Mouse (Mus musculus) neural tube, embryonic 11.5 days (tissue): ENCODE data around the gene Pdpk1. TPM values are rescaled to one million over a fixed set of nuclear protein-coding genes. Genes with fewer than 3 reads are reported as not detected.

Source experiments
- ATAC-seq: fragments of 200-750 bp; cut with Nextera tagmentation; 2 replicates; pipeline ENCODE4 v1.8.0; 2017; ENCODE audit warnings: moderate number of reproducible peaks, mild to moderate bottlenecking, moderate TSS enrichment, moderate library complexity; ENCODE audit not compliant: insufficient read depth, low FRiP score, low TSS enrichment
- DNase-seq: peaks from one replicate; pipeline ENCODE4 v3.0.0-alpha.2; 2015; ENCODE audit warnings: low spot score
- H3K27ac ChIP-seq: fragments of 300-500 bp; sonication (generic); 2 replicates; pipeline ENCODE4 v1.5.1; 2014; ENCODE audit warnings: low read depth, mild to moderate bottlenecking, low read length
- H3K27me3 ChIP-seq: fragments of 300-500 bp; sonication (generic); 2 replicates; pipeline ENCODE4 v1.6.1; 2014; ENCODE audit warnings: mild to moderate bottlenecking, low read length, mixed read lengths; ENCODE audit not compliant: control insufficient read depth, insufficient read depth
- H3K36me3 ChIP-seq: fragments of 300-500 bp; sonication (generic); 2 replicates; pipeline ENCODE4 v1.6.1; 2014; ENCODE audit warnings: mild to moderate bottlenecking, low read length, moderate library complexity, mixed read lengths; ENCODE audit not compliant: control insufficient read depth, insufficient read depth
- H3K4me1 ChIP-seq: fragments of 300-500 bp; sonication (generic); 2 replicates; pipeline ENCODE4 v1.6.1; 2014; ENCODE audit warnings: low read length, mixed read lengths; ENCODE audit not compliant: control insufficient read depth, insufficient read depth
- H3K4me2 ChIP-seq: fragments of 300-500 bp; sonication (generic); 2 replicates; pipeline ENCODE4 v1.6.1; 2014; ENCODE audit warnings: low read depth, mild to moderate bottlenecking, moderate library complexity
- H3K4me3 ChIP-seq: fragments of 300-500 bp; sonication (generic); 2 replicates; pipeline ENCODE4 v1.5.1; 2014; ENCODE audit warnings: low read depth, low read length
- H3K9ac ChIP-seq: fragments of 300-500 bp; sonication (generic); 2 replicates; pipeline ENCODE4 v1.6.1; 2014; ENCODE audit warnings: mild to moderate bottlenecking, low read length
- H3K9me3 ChIP-seq: fragments of 300-500 bp; sonication (generic); 2 replicates; pipeline ENCODE4 v1.6.1; 2016; ENCODE audit warnings: low read length; ENCODE audit not compliant: control insufficient read depth
- WGBS: fragments of 180-500 bp; shearing (Covaris S2); extraction: QIAGEN DNeasy Blood & Tissue Kit; methylation state at CpG from one replicate; pipeline ENCODE4 v1.1.7; 2014; 5-methylcytosine and 5-hydroxymethylcytosine counted together
- polyA plus RNA-seq: library from polyadenylated mRNA; unstranded; fragments of >200 nt; fragmentation: Nextera tagmentation; extraction: Ambion mirVana; gene quantifications from 2 replicates; pipeline ENCODE4 v1.2.1, GENCODE M21; 2014

Gene Pdpk1
- polyA plus RNA-seq, 1 experiment from 2014 or later = 44.9 TPM

DNA sequence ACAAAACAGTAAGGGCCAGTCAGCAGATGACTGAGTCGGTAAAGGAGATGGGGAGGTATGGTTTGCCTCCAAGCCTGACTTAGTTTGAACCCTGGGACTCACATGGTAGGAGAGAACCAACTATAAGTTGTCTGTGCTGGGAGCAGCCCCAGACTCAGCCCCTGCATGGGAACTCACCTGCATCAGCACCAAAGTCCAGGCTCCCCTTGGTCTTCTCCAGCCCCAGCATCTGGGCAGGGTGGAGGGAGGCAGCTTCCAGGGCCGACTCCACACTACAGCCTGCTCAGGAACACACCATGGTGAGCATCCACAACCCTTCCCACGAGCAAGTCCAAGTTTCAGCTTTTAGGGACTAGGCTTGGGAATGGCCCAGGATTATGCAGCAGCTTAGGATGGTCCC lies 5.7 kb upstream of the Pdpk1 start:
- no peaks in the 10 kb centered on the region for H3K9me3 ChIP-seq
- WGBS = 78% methylated on average over 3 of the region's 3 CpGs
- H3K36me3 ChIP-seq = no peaks in the 10 kb centered on the region
- no peaks in the 10 kb centered on the region for H3K4me1 ChIP-seq
- no peak for ATAC-seq
- H3K27me3 ChIP-seq = no peaks in the 10 kb centered on the region
- H3K27ac ChIP-seq = no peak overlapping the region
- DNase-seq = no peak
- H3K4me3 ChIP-seq = no peak overlapping the region
- H3K4me2 ChIP-seq = no peak overlapping the region
- H3K9ac ChIP-seq = no peak overlapping the region

DNA sequence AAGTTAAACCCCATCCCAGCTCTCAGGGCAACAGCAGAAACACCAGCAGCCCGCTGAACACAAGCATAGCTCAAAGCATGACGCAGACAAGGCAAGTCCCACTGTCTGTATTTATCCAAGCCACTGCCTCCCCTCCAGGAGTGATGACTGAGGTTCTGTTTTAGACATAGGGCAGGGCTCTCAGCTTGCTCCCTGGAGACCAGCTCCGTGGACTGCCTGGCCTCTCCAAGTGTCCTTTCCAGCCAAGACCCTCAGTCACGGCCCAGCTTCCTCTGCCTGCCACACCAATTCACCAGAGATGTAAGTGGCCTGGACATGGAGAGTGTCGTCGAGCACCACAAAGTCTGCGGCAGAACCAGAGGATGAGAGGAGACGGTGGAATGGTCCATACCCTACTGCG lies 5.0 kb upstream of the Pdpk1 start:
- H3K4me2 ChIP-seq = no peak overlapping the region
- no peak for ATAC-seq
- 92% methylated on average over 9 of the region's 9 CpGs for WGBS
- no peaks in the 10 kb centered on the region for H3K27me3 ChIP-seq
- DNase-seq = no peak
- no peaks in the 10 kb centered on the region for H3K9me3 ChIP-seq
- no peak overlapping the region for H3K4me3 ChIP-seq
- H3K4me1 ChIP-seq = no peaks in the 10 kb centered on the region
- no peak overlapping the region for H3K9ac ChIP-seq
- H3K36me3 ChIP-seq = no peaks in the 10 kb centered on the region
- H3K27ac ChIP-seq = no peak overlapping the region

GRCm38 (mm10) chr17:24154463-24154862 lies 3.7 kb upstream of the Pdpk1 start:
- Histone ChIP-seq H3K4me3 (no peak overlapping the region), H3K4me1 (no peaks in the 10 kb centered on the region), H3K36me3 (no peaks in the 10 kb centered on the region), H3K27ac (no peak overlapping the region), H3K27me3 (no peaks in the 10 kb centered on the region), H3K9me3 (no peaks in the 10 kb centered on the region), H3K4me2 (no peak overlapping the region), H3K9ac (no peak overlapping the region)
- ATAC-seq (no peak), DNase-seq (no peak)
- 75% methylated on average over 3 of the region's 3 CpGs for WGBS

GRCm38 (mm10) chr17:24151890-24152563 lies 1.3 kb upstream of the Pdpk1 start:
- H3K4me3 ChIP-seq = peak overlapping the region; percentile 14; the same call in 1 of the 2 replicates
- no peak overlapping the region for H3K27ac ChIP-seq
- no peaks in the 10 kb centered on the region for H3K9me3 ChIP-seq
- no peaks in the 10 kb centered on the region for H3K36me3 ChIP-seq
- H3K4me2 ChIP-seq = peak overlapping the region; percentile 53
- ATAC-seq (peak; percentile 85), DNase-seq (peak; percentile 83)
- peak overlapping the region; percentile 43 for H3K9ac ChIP-seq
- no peaks in the 10 kb centered on the region for H3K4me1 ChIP-seq
- WGBS = 2% methylated on average over 26 of the region's 26 CpGs
- no peaks in the 10 kb centered on the region for H3K27me3 ChIP-seq

GRCm38 (mm10) chr17:24151382-24151781 lies 658 bp upstream of the Pdpk1 start:
- 14% methylated on average over 7 of the region's 7 CpGs for WGBS
- H3K4me1 ChIP-seq = no peaks in the 10 kb centered on the region
- no peaks in the 10 kb centered on the region for H3K9me3 ChIP-seq
- H3K27ac ChIP-seq = no peak overlapping the region
- no peak for ATAC-seq
- H3K4me3 ChIP-seq = no peak overlapping the region
- no peak for DNase-seq
- peak overlapping the region; percentile 53 for H3K4me2 ChIP-seq
- H3K9ac ChIP-seq = peak overlapping the region; percentile 43; the same call in 1 of the 2 replicates
- no peaks in the 10 kb centered on the region for H3K27me3 ChIP-seq
- no peaks in the 10 kb centered on the region for H3K36me3 ChIP-seq

DNA sequence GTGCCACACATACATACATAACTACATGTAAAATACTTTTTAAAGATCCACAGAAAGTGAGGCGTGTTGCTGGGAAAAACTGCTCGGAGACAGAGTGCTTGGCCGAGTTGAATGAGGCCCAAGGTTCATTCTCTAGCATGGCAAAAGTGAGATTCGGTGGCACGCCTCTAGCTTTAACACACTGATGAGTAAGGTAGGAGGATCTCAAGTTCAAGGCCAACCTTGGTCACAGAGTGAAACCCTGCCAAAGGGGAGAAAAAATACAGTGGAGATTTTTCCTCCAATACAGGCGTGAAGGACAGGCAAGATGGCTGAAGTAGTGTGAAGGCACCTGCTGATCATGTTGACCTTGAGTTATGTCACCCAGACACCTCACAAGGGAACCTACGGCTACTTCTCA lies 1.3 kb downstream of the Pdpk1 start:
- Histone ChIP-seq H3K9me3 (no peaks in the 10 kb centered on the region), H3K4me1 (no peaks in the 10 kb centered on the region), H3K36me3 (no peaks in the 10 kb centered on the region), H3K27ac (no peak overlapping the region), H3K9ac (no peak overlapping the region), H3K4me3 (no peak overlapping the region), H3K27me3 (no peaks in the 10 kb centered on the region), H3K4me2 (no peak overlapping the region)
- no peak for DNase-seq
- 89% methylated on average over 7 of the region's 7 CpGs for WGBS
- no peak for ATAC-seq

DNA sequence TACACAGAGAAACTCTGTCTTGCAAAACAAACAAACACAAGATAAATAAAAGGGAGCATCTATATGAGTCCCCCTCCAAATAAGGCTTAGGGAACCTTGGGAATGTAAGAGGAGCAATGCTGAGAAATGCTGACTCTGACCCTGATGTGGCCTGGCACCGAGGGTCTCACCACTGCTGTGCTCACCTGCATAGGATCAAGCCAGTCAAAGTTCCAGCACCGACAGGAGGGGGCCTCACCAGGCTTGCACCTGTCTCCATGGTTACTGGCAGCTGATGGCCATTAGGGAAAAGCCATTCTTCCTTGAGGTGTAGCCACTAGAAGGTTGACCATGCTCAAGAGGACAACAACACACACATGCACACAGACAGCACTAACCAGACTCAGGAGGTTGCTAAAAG lies 7.8 kb downstream of the Pdpk1 start:
- Histone ChIP-seq H3K4me1 (peaks cover 6% of the 10 kb centered on the region; the same call in 1 of the 2 replicates), H3K4me3 (no peak overlapping the region), H3K9ac (no peak overlapping the region), H3K27ac (no peak overlapping the region), H3K4me2 (no peak overlapping the region), H3K27me3 (no peaks in the 10 kb centered on the region), H3K9me3 (no peaks in the 10 kb centered on the region), H3K36me3 (no peaks in the 10 kb centered on the region)
- 36% methylated on average over 2 of the region's 2 CpGs for WGBS
- DNase-seq (no peak), ATAC-seq (no peak)

DNA sequence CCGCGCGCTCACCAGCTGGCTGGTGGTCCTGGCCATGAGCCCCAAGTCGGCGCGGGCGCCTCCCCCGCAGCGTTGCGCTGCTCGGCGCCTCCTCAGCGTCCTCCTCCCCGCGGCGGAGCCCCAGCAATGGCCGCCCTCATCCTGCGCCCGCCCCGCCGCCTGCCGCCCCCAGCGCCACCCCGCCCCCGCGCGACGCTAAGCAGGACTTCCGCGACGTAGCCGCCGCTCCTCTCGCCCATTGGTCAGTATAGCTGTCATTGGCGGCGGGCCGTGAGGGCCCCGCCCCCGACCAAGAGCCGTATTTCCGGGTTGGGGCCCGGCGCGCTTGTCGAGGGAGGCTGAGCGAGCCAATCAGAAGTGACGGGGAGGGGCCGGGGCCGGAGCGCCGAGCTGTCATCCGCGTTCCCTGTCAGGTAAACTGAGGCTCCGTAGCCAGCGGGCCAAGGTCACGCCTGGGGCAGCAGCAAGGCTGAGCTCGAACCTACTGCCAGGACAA lies 9.3 kb downstream of the Pdpk1 start:
- Histone ChIP-seq H3K36me3 (no peaks in the 10 kb centered on the region), H3K4me3 (peak overlapping the region; percentile 98), H3K9me3 (no peaks in the 10 kb centered on the region), H3K4me2 (peak overlapping the region; percentile 97), H3K4me1 (peaks cover 6% of the 10 kb centered on the region; the same call in 1 of the 2 replicates), H3K27ac (peak overlapping the region; percentile 79), H3K9ac (peak overlapping the region; percentile 91), H3K27me3 (no peaks in the 10 kb centered on the region)
- peak; percentile 97 for DNase-seq
- peak; percentile 99 for ATAC-seq
- under 1% methylated on average over 51 of the region's 57 CpGs for WGBS

DNA sequence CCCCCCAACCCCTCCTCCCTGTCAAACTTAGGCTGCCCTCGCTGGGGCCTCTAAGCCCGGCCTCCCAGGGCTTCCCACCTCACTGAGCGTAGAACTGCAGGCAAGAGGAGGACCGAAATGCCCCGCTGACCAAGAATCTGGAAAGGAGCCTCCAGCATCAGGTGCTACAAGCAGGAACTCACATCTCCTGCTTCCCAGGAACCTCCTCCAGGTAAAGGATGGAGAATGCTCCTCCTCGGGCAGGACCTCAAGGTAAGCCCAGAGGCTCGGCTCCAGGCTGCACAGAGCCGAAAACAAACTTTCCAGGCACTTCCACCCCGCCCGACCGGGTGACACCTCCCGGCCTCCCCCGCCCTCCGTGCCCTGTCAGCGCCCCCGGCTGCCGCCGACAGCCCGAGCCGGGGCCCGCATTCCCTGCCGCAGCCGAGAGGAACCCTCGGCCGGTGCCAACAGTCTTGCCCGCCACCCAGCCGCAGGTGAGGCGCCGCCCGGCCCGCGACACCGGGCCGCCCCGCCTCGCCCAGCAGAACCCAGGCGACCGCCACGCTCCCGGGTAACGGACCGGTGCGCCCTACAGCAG lies 9.8 kb downstream of the Pdpk1 start:
- peak overlapping the region; percentile 91 for H3K9ac ChIP-seq
- DNase-seq (peak; percentile 14), ATAC-seq (no peak; the same call in none of the 2 replicates)
- H3K36me3 ChIP-seq = no peaks in the 10 kb centered on the region
- peaks cover 6% of the 10 kb centered on the region; the same call in 1 of the 2 replicates for H3K4me1 ChIP-seq
- WGBS = under 1% methylated on average over 41 of the region's 43 CpGs
- H3K27me3 ChIP-seq = no peaks in the 10 kb centered on the region
- H3K9me3 ChIP-seq = no peaks in the 10 kb centered on the region
- peak overlapping the region; percentile 97 for H3K4me2 ChIP-seq
- H3K4me3 ChIP-seq = peak overlapping the region; percentile 98
- peak overlapping the region; percentile 79 for H3K27ac ChIP-seq
